Mouse (Mus musculus): ENCODE measurements around the gene Fmod.

DNA sequence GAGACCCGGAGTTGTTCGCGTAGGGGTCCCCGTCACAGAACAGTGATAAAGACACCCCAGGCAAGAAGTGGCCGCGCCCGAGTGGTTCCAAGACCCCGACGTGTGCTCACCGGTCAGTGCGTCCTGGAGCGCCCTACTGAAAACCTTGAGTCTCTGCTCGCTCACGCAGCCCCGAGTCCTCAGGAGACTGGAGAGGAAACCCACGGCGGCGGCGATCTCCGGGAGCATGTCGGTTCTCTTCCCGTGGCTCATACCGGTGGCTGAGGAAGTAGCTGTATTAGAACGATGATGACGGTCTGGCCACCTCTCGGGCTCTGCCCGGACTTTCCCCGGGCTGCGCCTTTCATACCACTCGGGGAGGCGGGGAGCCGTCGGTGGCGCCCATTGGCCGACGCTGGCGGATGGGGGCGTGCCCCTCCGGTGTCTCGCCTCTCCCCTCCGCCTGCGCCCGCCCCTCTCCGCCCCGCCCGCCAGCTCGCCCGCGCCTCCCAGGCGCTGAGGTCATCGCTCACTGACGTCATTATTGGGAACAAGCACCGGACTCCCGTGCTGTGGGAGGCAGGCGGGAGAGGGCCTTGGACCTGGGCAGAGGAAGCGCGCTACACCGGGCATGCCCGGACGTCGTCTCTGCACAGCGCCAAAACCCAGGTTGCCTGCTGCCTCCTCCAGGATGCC, 41.9 kb downstream of the Fmod start, which contains the start of gene Btg2:
- TF ChIP-seq CTCF (IDR thresholded peaks at IDR 0.05; ENCODE audit: low read depth, low read length), result no peak
- no peak for TF ChIP-seq GATA1 (IDR thresholded peaks at IDR 0.05; ENCODE audit: borderline replicate concordance, low read length)
